Mouse (Mus musculus): ENCODE data around the gene Hdac7. TPM values are rescaled to one million over a fixed set of nuclear protein-coding genes. Genes with fewer than 3 reads are reported as not detected.

The Hdac7 gene
- polyA plus RNA-seq, 2 experiments: 4.7 to 8.6 TPM

DNA sequence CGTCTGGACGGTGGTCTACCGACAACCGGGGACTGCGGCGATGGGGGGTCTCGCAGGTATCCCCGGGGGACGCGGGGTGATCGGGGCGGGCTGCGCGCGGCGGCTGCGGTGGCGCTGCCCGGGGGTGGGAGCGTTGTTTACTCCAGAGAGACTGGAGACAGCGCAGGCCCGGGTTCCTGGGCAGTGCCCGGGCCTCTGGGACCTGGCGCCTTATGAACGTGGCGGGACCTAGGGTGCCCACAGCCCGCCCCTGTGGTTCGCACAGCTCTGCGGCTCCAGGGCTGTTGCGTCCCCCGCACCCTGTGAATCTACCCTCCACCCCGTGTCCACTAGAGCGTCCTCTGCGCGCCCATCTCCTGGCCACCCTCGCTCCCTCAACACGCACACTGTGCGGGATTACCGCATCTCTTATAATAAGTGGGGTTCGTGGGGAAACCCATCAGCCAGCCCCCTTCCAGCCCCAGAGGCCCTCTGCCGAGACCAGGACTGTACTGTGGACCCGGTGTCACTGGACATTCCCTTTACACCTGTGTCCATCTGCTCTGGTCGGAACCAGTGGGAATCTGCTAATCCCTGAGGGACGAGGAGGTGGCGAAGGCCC, 59.6 kb downstream of the Hdac7 start:
- Histone ChIP-seq H3K9ac (replicated peaks) (peak overlapping the region; percentile 89), H3K27ac (peak overlapping the region; percentile 96), H3K36me3 (replicated peaks; ENCODE audit: control insufficient read depth, insufficient read depth, low read depth) (no peaks in the 10 kb centered on the region), H3K4me3 (ENCODE audit: insufficient read depth in 1 of 2, low read depth in 2 of 2, low read length in 2 of 2) (peak overlapping the region; percentile 83 to 91), H3K4me1 (replicated peaks; ENCODE audit: control insufficient read depth in 2 of 2, insufficient read depth in 2 of 2, low read length in 1 of 2) (peaks cover 25 to 35% of the 10 kb centered on the region in 2 experiments), H3K27me3 (ENCODE audit: control insufficient read depth, insufficient read depth, low read length) (peaks cover 8% of the 10 kb centered on the region), H3K4me2 (ENCODE audit: low read depth) (peak overlapping the region; percentile 74), H3K9me3 (ENCODE audit: control insufficient read depth, low read length) (no peaks in the 10 kb centered on the region)
- DNase-seq (ENCODE audit: low read depth in 3 of 3, low spot score in 3 of 3): no peak
- 5% methylated on average over 44 of the region's 45 CpGs for WGBS (ENCODE audit: insufficient replicate concordance)
- ATAC-seq (ENCODE audit: insufficient read depth): peak; percentile 60
- TF ChIP-seq CTCF (IDR thresholded peaks at IDR 0.05; ENCODE audit: low read depth) (no peak), EP300 (IDR thresholded peaks at IDR 0.05; ENCODE audit: low read depth) (no peak)

GRCm38 (mm10) chr15:97784092-97784559, 60.2 kb downstream of the Hdac7 start:
- Histone ChIP-seq H3K27me3 (ENCODE audit: control insufficient read depth, insufficient read depth, low read length) (peaks cover 8% of the 10 kb centered on the region), H3K4me2 (ENCODE audit: low read depth) (peak overlapping the region; percentile 74), H3K4me1 (replicated peaks; ENCODE audit: control insufficient read depth in 2 of 2, insufficient read depth in 2 of 2, low read length in 1 of 2) (peaks cover 25 to 35% of the 10 kb centered on the region in 2 experiments), H3K9ac (replicated peaks) (peak overlapping the region; percentile 89), H3K36me3 (replicated peaks; ENCODE audit: control insufficient read depth, insufficient read depth, low read depth) (no peaks in the 10 kb centered on the region), H3K4me3 (ENCODE audit: insufficient read depth in 1 of 2, low read depth in 2 of 2, low read length in 2 of 2) (peak overlapping the region; percentile 83 to 91), H3K9me3 (ENCODE audit: control insufficient read depth, low read length) (no peaks in the 10 kb centered on the region), H3K27ac (peak overlapping the region; percentile 96)
- TF ChIP-seq CTCF (IDR thresholded peaks at IDR 0.05; ENCODE audit: low read depth) (peak; percentile 95), EP300 (IDR thresholded peaks at IDR 0.05; ENCODE audit: low read depth) (no peak)
- WGBS (ENCODE audit: insufficient replicate concordance): 2% methylated on average over 39 of the region's 39 CpGs
- DNase-seq (ENCODE audit: low read depth in 3 of 3, low spot score in 3 of 3) (peak; percentile 76 to 79 (median 77)), ATAC-seq (ENCODE audit: insufficient read depth) (peak; percentile 80)

DNA sequence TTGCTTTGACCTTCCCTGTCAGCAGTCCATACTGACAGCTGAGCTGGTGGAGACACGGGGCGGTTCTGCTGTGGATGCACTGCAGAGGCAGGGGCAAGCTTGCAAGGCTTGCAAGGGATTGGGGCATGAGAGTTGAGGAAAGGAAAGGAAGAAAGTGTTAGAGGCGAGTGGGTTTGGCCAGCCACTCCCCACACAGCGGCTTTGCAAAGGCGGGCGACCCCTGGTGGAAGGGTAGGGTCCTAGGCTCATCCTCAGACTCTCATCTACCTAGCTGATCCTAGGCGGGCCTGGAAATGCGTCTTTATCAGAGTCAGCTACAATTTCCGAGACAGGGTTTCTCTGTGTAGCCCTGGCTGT, 61.6 kb downstream of the Hdac7 start:
- Histone ChIP-seq H3K9me3 (ENCODE audit: control insufficient read depth, low read length) (no peaks in the 10 kb centered on the region), H3K4me3 (ENCODE audit: insufficient read depth in 1 of 2, low read depth in 2 of 2, low read length in 2 of 2) (peak overlapping the region in 1 of 2 experiments; percentile 6; a peak in 1 of 4 replicates), H3K9ac (replicated peaks) (no peak overlapping the region), H3K4me2 (ENCODE audit: low read depth) (peak overlapping the region; percentile 18), H3K27me3 (ENCODE audit: control insufficient read depth, insufficient read depth, low read length) (peaks cover 8% of the 10 kb centered on the region), H3K4me1 (replicated peaks; ENCODE audit: control insufficient read depth in 2 of 2, insufficient read depth in 2 of 2, low read length in 1 of 2) (peaks cover 23 to 34% of the 10 kb centered on the region in 2 experiments), H3K27ac (no peak overlapping the region), H3K36me3 (replicated peaks; ENCODE audit: control insufficient read depth, insufficient read depth, low read depth) (no peaks in the 10 kb centered on the region)
- peak in 2 of 3 experiments; percentile 49 to 52 for DNase-seq (ENCODE audit: low read depth in 3 of 3, low spot score in 3 of 3)
- no peak for ATAC-seq (ENCODE audit: insufficient read depth)
- TF ChIP-seq CTCF (IDR thresholded peaks at IDR 0.05; ENCODE audit: low read depth) (peak; percentile 90), EP300 (IDR thresholded peaks at IDR 0.05; ENCODE audit: low read depth) (no peak)
- under 1% methylated on average over 9 of the region's 9 CpGs for WGBS (ENCODE audit: insufficient replicate concordance)

- DNase-seq (ENCODE audit: low read depth in 3 of 3, low spot score in 3 of 3): no peak
- 24% methylated on average over 24 of the region's 24 CpGs for WGBS (ENCODE audit: insufficient replicate concordance)
- ATAC-seq (ENCODE audit: insufficient read depth): no peak
- Histone ChIP-seq H3K4me2 (ENCODE audit: low read depth) (peak overlapping the region; percentile 18), H3K27ac (no peak overlapping the region), H3K27me3 (ENCODE audit: control insufficient read depth, insufficient read depth, low read length) (peaks cover 8% of the 10 kb centered on the region), H3K9me3 (ENCODE audit: control insufficient read depth, low read length) (no peaks in the 10 kb centered on the region), H3K4me3 (ENCODE audit: insufficient read depth in 1 of 2, low read depth in 2 of 2, low read length in 2 of 2) (peak overlapping the region in 1 of 2 experiments; percentile 6; a peak in 1 of 4 replicates), H3K9ac (replicated peaks) (no peak overlapping the region), H3K4me1 (replicated peaks; ENCODE audit: control insufficient read depth in 2 of 2, insufficient read depth in 2 of 2, low read length in 1 of 2) (peaks cover 18 to 29% of the 10 kb centered on the region in 2 experiments), H3K36me3 (replicated peaks; ENCODE audit: control insufficient read depth, insufficient read depth, low read depth) (no peaks in the 10 kb centered on the region)
- TF ChIP-seq EP300 (IDR thresholded peaks at IDR 0.05; ENCODE audit: low read depth): no peak
- no peak for TF ChIP-seq CTCF (IDR thresholded peaks at IDR 0.05; ENCODE audit: low read depth)
Observed at GRCm38 (mm10) chr15:97781961-97782748, 62.1 kb downstream of the Hdac7 start.

DNA sequence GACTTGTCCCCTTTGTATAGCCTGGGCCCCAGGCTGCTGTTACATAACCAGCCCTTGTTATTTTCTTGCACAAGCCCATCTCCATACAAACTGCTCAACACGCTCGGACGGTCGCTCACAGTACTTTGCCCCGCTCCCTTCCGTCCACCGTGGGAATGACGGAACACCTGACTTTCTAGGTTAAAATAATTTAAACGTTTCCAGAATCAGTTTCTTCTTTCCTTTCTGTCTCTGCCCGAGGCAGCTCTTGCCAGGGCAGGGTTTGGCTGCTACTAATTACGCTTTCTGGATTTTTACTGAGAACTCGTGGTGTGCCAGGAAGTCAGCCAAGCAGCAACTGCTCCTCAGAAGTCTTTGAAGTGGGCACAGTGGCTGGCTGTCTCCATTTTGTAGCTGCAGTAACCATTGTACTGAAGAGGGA, 63.7 kb downstream of the Hdac7 start:
- WGBS (ENCODE audit: insufficient replicate concordance): 66% methylated on average over 12 of the region's 12 CpGs
- Histone ChIP-seq H3K4me1 (replicated peaks; ENCODE audit: control insufficient read depth in 2 of 2, insufficient read depth in 2 of 2, low read length in 1 of 2) (peaks cover 4 to 14% of the 10 kb centered on the region in 2 experiments), H3K36me3 (replicated peaks; ENCODE audit: control insufficient read depth, insufficient read depth, low read depth) (no peaks in the 10 kb centered on the region), H3K4me2 (ENCODE audit: low read depth) (no peak overlapping the region), H3K27ac (no peak overlapping the region), H3K9ac (replicated peaks) (no peak overlapping the region), H3K4me3 (ENCODE audit: insufficient read depth in 1 of 2, low read depth in 2 of 2, low read length in 2 of 2) (no peak overlapping the region), H3K9me3 (ENCODE audit: control insufficient read depth, low read length) (no peaks in the 10 kb centered on the region), H3K27me3 (ENCODE audit: control insufficient read depth, insufficient read depth, low read length) (peaks cover 8% of the 10 kb centered on the region)
- no peak for ATAC-seq (ENCODE audit: insufficient read depth)
- TF ChIP-seq EP300 (IDR thresholded peaks at IDR 0.05; ENCODE audit: low read depth): no peak
- TF ChIP-seq CTCF (IDR thresholded peaks at IDR 0.05; ENCODE audit: low read depth): no peak
- no peak for DNase-seq (ENCODE audit: low read depth in 3 of 3, low spot score in 3 of 3)

Data from liver, embryonic 14.5 days (tissue).